Mouse (Mus musculus) midbrain, postnatal 0 days (tissue): ENCODE measurements around the gene Vrk2. TPM values are rescaled to one million over a fixed set of nuclear protein-coding genes. Genes with fewer than 3 reads are reported as not detected.
A peak's percentile ranks its signal among the peaks of the same experiment; 100 is the strongest.

ENCODE experiments used
- ATAC-seq: fragments of 200-750 bp; cut with Nextera tagmentation; 2 replicates; pipeline ENCODE4 v1.8.0; 2017; ENCODE audit warnings: moderate number of reproducible peaks, mild to moderate bottlenecking, moderate TSS enrichment, moderate library complexity; ENCODE audit not compliant: low FRiP score
- DNase-seq: peaks from one replicate; pipeline ENCODE4 v3.0.0-alpha.2; 2015; ENCODE audit warnings: low spot score
- H3K27ac ChIP-seq: fragments of 300-500 bp; sonication (generic); 2 replicates; pipeline ENCODE4 v1.5.1; 2014; ENCODE audit warnings: low read depth, mild to moderate bottlenecking, low read length, mixed read lengths
- H3K27me3 ChIP-seq: fragments of 300-500 bp; sonication (generic); 2 replicates; pipeline ENCODE4 v1.6.1; 2014; ENCODE audit warnings: low read length, control low read depth, mixed read lengths; ENCODE audit not compliant: insufficient read depth
- H3K36me3 ChIP-seq: fragments of 300-500 bp; sonication (generic); 2 replicates; pipeline ENCODE4 v1.6.1; 2014; ENCODE audit warnings: low read length, control low read depth, mixed read lengths; ENCODE audit not compliant: insufficient read depth
- H3K4me1 ChIP-seq: fragments of 300-500 bp; sonication (generic); 2 replicates; pipeline ENCODE4 v1.6.1; 2014; ENCODE audit warnings: mild to moderate bottlenecking, control low read depth, antibody characterized with exemption, low read length, mixed read lengths; ENCODE audit not compliant: insufficient read depth
- H3K4me2 ChIP-seq: fragments of 300-500 bp; sonication (generic); 2 replicates; pipeline ENCODE4 v1.6.1; 2014; ENCODE audit warnings: low read depth, mild to moderate bottlenecking, low read length, mixed read lengths; ENCODE audit not compliant: poor library complexity, severe bottlenecking
- H3K4me3 ChIP-seq: fragments of 300-500 bp; sonication (generic); 2 replicates; pipeline ENCODE4 v1.5.1; 2014; ENCODE audit warnings: low read depth, mild to moderate bottlenecking, low read length, moderate library complexity
- H3K9ac ChIP-seq: fragments of 300-500 bp; sonication (generic); replicated peaks from 2 replicates; pipeline ENCODE4 v1.6.1; 2014; ENCODE audit warnings: mild to moderate bottlenecking, low read length, moderate library complexity, mixed read lengths; ENCODE audit not compliant: poor library complexity, severe bottlenecking
- H3K9me3 ChIP-seq: fragments of 300-500 bp; sonication (generic); 2 replicates; pipeline ENCODE4 v1.6.1; 2016; ENCODE audit warnings: low read length, control low read depth
- CTCF ChIP-seq: IDR thresholded peaks from 2 replicates; pipeline ENCODE4 v1.5.1; 2016; ENCODE audit warnings: antibody characterized with exemption, mild to moderate bottlenecking
- WGBS: fragments of 180-500 bp; shearing (Covaris S2); extraction: QIAGEN DNeasy Blood & Tissue Kit; methylation state at CpG from one replicate; pipeline ENCODE4 v1.1.7; 2014; 5-methylcytosine and 5-hydroxymethylcytosine counted together
- polyA plus RNA-seq: library from polyadenylated mRNA; unstranded; fragments of >200 nt; fragmentation: Nextera tagmentation; extraction: Ambion mirVana; gene quantifications from 2 replicates; pipeline ENCODE4 v1.2.1, GENCODE M21; 2015
- total RNA-seq: library from RNA; depleted of rRNA; stranded (reverse); fragments of >200 nt; gene quantifications from 2 replicates; pipeline ENCODE4 v1.2.3, GENCODE M21; 2014

Gene Vrk2
- total and polyA plus RNA-seq, 2 experiments from 2014 or later, result 1.9 to 2.6 TPM

DNA sequence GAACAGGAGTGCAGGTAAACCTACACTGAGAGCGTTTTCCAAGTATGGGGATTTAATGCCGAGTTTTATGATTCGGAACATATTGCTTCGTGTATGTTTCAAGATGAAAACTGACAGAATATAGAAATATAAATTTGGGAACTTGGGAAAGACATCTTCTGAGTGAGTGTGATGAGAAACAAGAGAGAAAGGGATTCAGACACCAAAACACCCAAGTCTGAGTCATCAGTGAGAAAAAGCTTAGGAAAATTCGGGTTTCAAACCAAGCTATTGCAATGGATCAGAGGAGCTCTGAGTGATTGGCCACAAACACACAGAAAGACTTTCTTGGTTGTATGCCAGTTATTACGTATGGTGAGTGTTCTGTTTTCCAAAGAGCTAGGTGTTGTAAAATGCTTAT is 4.0 kb upstream of the Vrk2 start:
- TF ChIP-seq CTCF, result no peak
- Histone ChIP-seq H3K27me3 (no peaks in the 10 kb centered on the region), H3K36me3 (no peaks in the 10 kb centered on the region), H3K4me2 (no peak overlapping the region), H3K9me3 (no peaks in the 10 kb centered on the region), H3K4me1 (0 out of 2 replicates have a peak, but pooled peaks cover 5% of the 10 kb centered on the region), H3K9ac (no peak overlapping the region), H3K4me3 (no peak overlapping the region), H3K27ac (no peak overlapping the region)
- WGBS, result 85% methylated on average over 6 of the region's 6 CpGs
- no peak for DNase-seq
- ATAC-seq, result no peak

- 85% methylated on average over 6 of the region's 6 CpGs for WGBS
- no peak for DNase-seq
- TF ChIP-seq CTCF, result no peak
- Histone ChIP-seq H3K9me3 (no peaks in the 10 kb centered on the region), H3K27me3 (no peaks in the 10 kb centered on the region), H3K9ac (no peak overlapping the region), H3K4me2 (no peak overlapping the region), H3K27ac (no peak overlapping the region), H3K4me1 (0 out of 2 replicates have a peak, but pooled peaks cover 5% of the 10 kb centered on the region), H3K4me3 (no peak overlapping the region), H3K36me3 (no peaks in the 10 kb centered on the region)
- ATAC-seq, result no peak
Observed at GRCm38 (mm10) chr11:26597145-26597544, 3.3 kb upstream of the Vrk2 start.

DNA sequence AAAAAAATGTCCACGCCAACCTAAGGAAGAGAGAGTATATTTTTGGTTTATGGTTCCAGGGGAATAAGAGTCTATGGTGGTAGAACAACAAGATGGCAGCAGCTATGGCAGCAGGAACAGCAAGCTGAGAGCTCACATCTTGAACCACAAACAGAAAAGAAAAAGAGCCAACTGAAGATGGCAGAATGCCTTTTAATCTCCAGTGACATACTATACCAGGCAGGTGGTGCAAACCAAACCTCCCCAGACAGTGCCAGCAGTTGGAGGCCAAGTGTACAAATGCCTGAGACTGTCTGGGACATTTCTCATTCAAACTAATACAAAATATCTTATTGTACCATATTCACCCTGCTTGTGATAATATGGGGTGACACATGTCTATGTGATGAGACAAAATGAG is 2.4 kb upstream of the Vrk2 start:
- H3K4me2 ChIP-seq, result no peak overlapping the region
- no peaks in the 10 kb centered on the region for H3K36me3 ChIP-seq
- no peaks in the 10 kb centered on the region for H3K27me3 ChIP-seq
- H3K9ac ChIP-seq, result no peak overlapping the region
- WGBS, result 94% methylated on average over 1 of the region's 1 CpGs
- 0 out of 2 replicates have a peak, but pooled peaks cover 5% of the 10 kb centered on the region for H3K4me1 ChIP-seq
- H3K9me3 ChIP-seq, result no peaks in the 10 kb centered on the region
- ATAC-seq (no peak), DNase-seq (no peak)
- no peak overlapping the region for H3K4me3 ChIP-seq
- TF ChIP-seq CTCF, result no peak
- no peak overlapping the region for H3K27ac ChIP-seq

DNA sequence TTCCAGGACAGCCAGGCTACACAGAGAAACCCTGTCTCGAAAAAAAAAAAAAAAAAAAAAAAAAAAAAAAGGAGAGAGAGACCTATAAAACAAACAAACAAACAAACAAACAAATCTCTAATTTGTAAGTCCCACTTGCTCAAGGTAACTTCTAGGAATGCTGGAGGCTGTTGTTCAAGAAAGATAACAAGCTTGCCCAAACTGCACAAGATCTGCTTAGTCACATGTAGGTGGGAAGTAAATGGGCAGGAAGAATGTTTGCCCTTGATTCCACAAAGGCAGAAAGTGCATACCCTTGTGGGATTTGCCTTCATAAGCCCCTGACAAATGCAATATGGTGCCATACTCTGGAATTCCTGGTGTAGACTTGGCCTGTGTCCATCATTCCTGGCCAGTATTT is 688 bp upstream of the Vrk2 start:
- Histone ChIP-seq H3K9ac (no peak overlapping the region), H3K36me3 (no peaks in the 10 kb centered on the region), H3K4me2 (no peak overlapping the region), H3K4me1 (0 out of 2 replicates have a peak, but pooled peaks cover 5% of the 10 kb centered on the region), H3K4me3 (no peak overlapping the region), H3K9me3 (no peaks in the 10 kb centered on the region), H3K27ac (no peak overlapping the region), H3K27me3 (no peaks in the 10 kb centered on the region)
- TF ChIP-seq CTCF, result no peak
- 100% methylated on average over 1 of the region's 1 CpGs for WGBS
- DNase-seq, result no peak
- no peak for ATAC-seq

DNA sequence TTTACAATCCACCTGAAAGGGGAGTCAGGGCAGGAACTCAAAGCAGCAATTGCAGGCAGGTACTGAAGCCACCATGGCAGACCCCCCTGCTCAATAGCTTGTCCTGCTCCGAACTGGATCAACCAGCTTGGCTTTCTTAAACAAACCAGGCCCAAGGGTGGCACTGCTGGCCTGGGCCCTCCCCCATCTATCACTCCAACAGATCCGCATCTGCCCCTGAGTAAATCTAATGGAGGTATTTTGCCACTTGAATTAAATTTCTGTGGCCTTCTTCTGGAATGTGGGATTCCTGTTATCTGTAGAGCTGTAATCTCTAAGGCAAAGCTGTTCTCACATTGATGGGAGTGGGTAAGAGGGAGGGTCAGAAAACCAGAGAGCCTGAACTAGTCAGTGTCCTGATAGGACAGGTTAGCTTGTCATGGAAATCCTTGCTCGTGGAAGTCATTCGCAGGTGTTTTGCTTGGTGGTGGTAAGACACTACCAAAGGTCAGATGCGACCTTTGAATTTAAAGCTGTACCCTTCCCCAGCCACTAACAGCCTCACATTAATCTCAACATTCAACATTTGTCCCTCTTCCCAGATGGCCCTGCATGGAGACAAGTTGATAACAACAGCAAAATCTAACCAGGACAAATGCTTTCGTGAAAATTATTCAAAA is 1.3 kb downstream of the Vrk2 start:
- ATAC-seq (no peak), DNase-seq (no peak)
- Histone ChIP-seq H3K4me2 (peak overlapping the region; percentile 97), H3K4me3 (peak overlapping the region; percentile 60; the same call in 1 of the 2 replicates), H3K9ac (no peak overlapping the region), H3K9me3 (no peaks in the 10 kb centered on the region), H3K4me1 (0 out of 2 replicates have a peak, but pooled peaks cover 5% of the 10 kb centered on the region), H3K27ac (no peak overlapping the region), H3K27me3 (no peaks in the 10 kb centered on the region), H3K36me3 (no peaks in the 10 kb centered on the region)
- WGBS, result 37% methylated on average over 6 of the region's 6 CpGs
- no peak for TF ChIP-seq CTCF

- no peaks in the 10 kb centered on the region for H3K27me3 ChIP-seq
- no peaks in the 10 kb centered on the region for H3K36me3 ChIP-seq
- TF ChIP-seq CTCF, result no peak
- 90% methylated on average over 1 of the region's 1 CpGs for WGBS
- no peak; the same call in 1 of the 2 replicates for ATAC-seq
- H3K4me2 ChIP-seq, result no peak overlapping the region
- no peaks in the 10 kb centered on the region for H3K9me3 ChIP-seq
- no peak for DNase-seq
- H3K27ac ChIP-seq, result no peak overlapping the region
- no peak overlapping the region for H3K9ac ChIP-seq
- H3K4me1 ChIP-seq, result no peaks in the 10 kb centered on the region; the same call in 1 of the 2 replicates
- no peak overlapping the region for H3K4me3 ChIP-seq
Observed at GRCm38 (mm10) chr11:26587184-26587524, 6.6 kb downstream of the Vrk2 start.
